ENCODE assay signal across 7 mouse cellular contexts in genomic region chr10:12996736-12997477, GRCm38 (mm10). TPM values are rescaled to one million over a fixed set of nuclear protein-coding genes. Genes with fewer than 3 reads are reported as not detected.
DNase-seq lines count a peak whose midpoint lies in the region; ATAC-seq lines count a peak whose summit lies in the region.

No protein-coding gene starts in this region.

- H3K4me1 ChIP-seq in intestine, embryonic 16.5 days (ENCODE audit: control insufficient read depth, insufficient read depth, low read length): no peaks in the 10 kb centered on the region
- no peaks in the 10 kb centered on the region for H3K4me1 ChIP-seq in midbrain, embryonic 12.5 days

- peak; percentile 86 to 88 for DNase-seq in adrenal gland, adult 18-20 months (ENCODE audit: low spot score in 2 of 2)
- DNase-seq in embryo, embryonic 11.5 days (ENCODE audit: low read depth, low spot score): peak; percentile 70
- DNase-seq in gonadal fat pad, adult 2 months (ENCODE audit: low read depth): peak; percentile 23
- peak; percentile 58 to 79 for DNase-seq in left cerebral cortex, postnatal 36 days (ENCODE audit: low spot score in 2 of 2)
- peak; percentile 80 for DNase-seq in skeletal muscle tissue, adult 2 months (ENCODE audit: low read depth, low spot score)

- H3K4me3 ChIP-seq in intestine, embryonic 16.5 days (ENCODE audit: low read length): no peak overlapping the region
- H3K4me3 ChIP-seq in midbrain, embryonic 12.5 days: no peak overlapping the region

- H3K9me3 ChIP-seq in intestine, embryonic 16.5 days (ENCODE audit: control insufficient read depth, low read length): no peaks in the 10 kb centered on the region
- H3K9me3 ChIP-seq in midbrain, embryonic 12.5 days: no peaks in the 10 kb centered on the region

- H3K36me3 ChIP-seq in intestine, embryonic 16.5 days (ENCODE audit: control insufficient read depth, insufficient read depth, low read length): no peaks in the 10 kb centered on the region
- no peaks in the 10 kb centered on the region for H3K36me3 ChIP-seq in midbrain, embryonic 12.5 days

- ATAC-seq in intestine, embryonic 16.5 days: peak; percentile 84
- ATAC-seq in midbrain, embryonic 12.5 days (ENCODE audit: low FRiP score, low read depth): peak; percentile 78

- no peak overlapping the region for H3K4me2 ChIP-seq in intestine, embryonic 16.5 days (ENCODE audit: low read depth, low read length)
- H3K4me2 ChIP-seq in midbrain, embryonic 12.5 days (replicated peaks): no peak overlapping the region

- no peaks in the 10 kb centered on the region for H3K27me3 ChIP-seq in intestine, embryonic 16.5 days (replicated peaks; ENCODE audit: control insufficient read depth, insufficient read depth, low read length)
- no peaks in the 10 kb centered on the region for H3K27me3 ChIP-seq in midbrain, embryonic 12.5 days

- H3K27ac ChIP-seq in intestine, embryonic 16.5 days (ENCODE audit: low read length): no peak overlapping the region
- H3K27ac ChIP-seq in midbrain, embryonic 12.5 days (replicated peaks): no peak overlapping the region

- no peak overlapping the region for H3K9ac ChIP-seq in intestine, embryonic 16.5 days (ENCODE audit: low read depth, low read length)
- H3K9ac ChIP-seq in midbrain, embryonic 12.5 days (replicated peaks): no peak overlapping the region

- intact Hi-C loops in left cerebral cortex, postnatal 36 days (cut with DNase I): loop anchor here (5.0 kb wide), 1 partner anchor 75 kb away; no protein-coding TSS in a partner anchor

- WGBS in intestine, embryonic 16.5 days: 43% methylated on average over 17 of the region's 17 CpGs
- WGBS in midbrain, embryonic 12.5 days: 47% methylated on average over 17 of the region's 17 CpGs

RNA-seq across cellular contexts. Expression of gene Sf3b5, which starts 8.2 kb away (rescaled TPM):
- 10 to 100 TPM; 10.6 to 12.5 TPM for total RNA-seq in adrenal gland, adult 18-20 months (2021)
- 22.6 and 26.1 TPM in 2 replicates for polyA plus RNA-seq in gonadal fat pad, adult 2 months (2012; rRNA removed)
- polyA plus RNA-seq in intestine, embryonic 16.5 days (2015; fragmentation: Nextera tagmentation; extraction: Ambion mirVana): 30.8 and 35.0 TPM in 2 replicates
- 1 to 10 TPM; 7.3 to 8.5 TPM for total RNA-seq in left cerebral cortex, postnatal 36 days (2021)
- 30.3 and 32.2 TPM in 2 replicates for polyA plus RNA-seq in midbrain, embryonic 12.5 days (2016; fragmentation: Nextera tagmentation; extraction: Ambion mirVana)

RNA-seq across cellular contexts. Expression of gene Stx11, which starts 32.8 kb away (rescaled TPM):
- total RNA-seq in adrenal gland, adult 18-20 months (2021): 10 to 100 TPM in 1 of 2 experiments, 1 to 10 TPM in 1; 6.5 to 11.0 TPM
- 0.89 and 2.0 TPM in 2 replicates for polyA plus RNA-seq in gonadal fat pad, adult 2 months (2012; rRNA removed)
- polyA plus RNA-seq in intestine, embryonic 16.5 days (2015; fragmentation: Nextera tagmentation; extraction: Ambion mirVana): 1.1 and 1.6 TPM in 2 replicates
- under 1 TPM in 1 of 2 experiments, not detected in 1; 0.39 TPM for total RNA-seq in left cerebral cortex, postnatal 36 days (2021)
- 1.4 and 1.7 TPM in 2 replicates for polyA plus RNA-seq in midbrain, embryonic 12.5 days (2016; fragmentation: Nextera tagmentation; extraction: Ambion mirVana)

Comparison
In these comparisons a context has a peak if more than half of its experiments do, and no peak if none do; other contexts are left out.
1. DNase-seq: peak in every context shown above with its lines; median percentile 87 in adrenal gland, adult 18-20 months; 80 in skeletal muscle tissue, adult 2 months; 70 in embryo, embryonic 11.5 days; 68 in left cerebral cortex, postnatal 36 days; 23 in gonadal fat pad, adult 2 months.